Mouse (Mus musculus) liver, embryonic 12.5 days (tissue): Measurements from ENCODE around the gene Sbno1. TPM values are rescaled to one million over a fixed set of nuclear protein-coding genes. Genes with fewer than 3 reads are reported as not detected.
A peak's percentile ranks its signal among the peaks of the same experiment; 100 is the strongest.
"Not testable (repeated sequence)": the region's sequence is repeated elsewhere in the genome, so short reads cannot be mapped to it uniquely, and the experiment has no call there.

Experiments used
- ATAC-seq: fragments of 200-750 bp; cut with Nextera tagmentation; 2 replicates; pipeline ENCODE4 v1.8.0; 2017; ENCODE audit warnings: moderate number of reproducible peaks, mild to moderate bottlenecking, moderate library complexity
- H3K27ac ChIP-seq: fragments of 300-500 bp; sonication (generic); 2 replicates; pipeline ENCODE4 v1.5.1; 2016; ENCODE audit warnings: mild to moderate bottlenecking
- H3K27me3 ChIP-seq: fragments of 300-500 bp; sonication (generic); replicated peaks from 2 replicates; pipeline ENCODE4 v1.6.1; 2016; ENCODE audit warnings: mild to moderate bottlenecking, moderate library complexity
- H3K36me3 ChIP-seq: fragments of 300-500 bp; sonication (generic); 2 replicates; pipeline ENCODE4 v1.6.1; 2016; ENCODE audit warnings: mild to moderate bottlenecking, moderate library complexity
- H3K4me1 ChIP-seq: fragments of 300-500 bp; sonication (generic); 2 replicates; pipeline ENCODE4 v1.6.1; 2016
- H3K4me2 ChIP-seq: fragments of 300-500 bp; sonication (generic); 2 replicates; pipeline ENCODE4 v1.6.1; 2016; ENCODE audit warnings: mild to moderate bottlenecking, moderate library complexity
- H3K4me3 ChIP-seq: fragments of 300-500 bp; sonication (generic); 2 replicates; pipeline ENCODE4 v1.5.1; 2016; ENCODE audit warnings: mild to moderate bottlenecking, moderate library complexity
- H3K9ac ChIP-seq: fragments of 300-500 bp; sonication (generic); 2 replicates; pipeline ENCODE4 v1.6.1; 2016; ENCODE audit warnings: mild to moderate bottlenecking, moderate library complexity
- H3K9me3 ChIP-seq: fragments of 300-500 bp; sonication (generic); replicated peaks from 2 replicates; pipeline ENCODE4 v1.6.1; 2016; ENCODE audit warnings: mild to moderate bottlenecking, moderate library complexity
- WGBS: fragments of 180-500 bp; shearing (Covaris S2); methylation state at CpG from one replicate; pipeline ENCODE4 v1.1.7; 2016; ENCODE audit not compliant: insufficient replicate concordance; 5-methylcytosine and 5-hydroxymethylcytosine counted together
- microRNA-seq: library from miRNA; unstranded; fragments of <30 nt; microRNA quantifications from one replicate; pipeline ENCODE4, GENCODE M21; 2017
- polyA plus RNA-seq: library from polyadenylated mRNA; unstranded; fragments of >200 nt; fragmentation: Nextera tagmentation; extraction: Ambion mirVana; gene quantifications from 2 replicates; pipeline ENCODE4 v1.2.1, GENCODE M21; 2016

The Sbno1 gene
- polyA plus RNA-seq, 1 experiment from 2014 or later, result 60.1 TPM

- no peak overlapping the region for H3K4me3 ChIP-seq
- no peak for ATAC-seq
- peaks cover 40% of the 10 kb centered on the region for H3K36me3 ChIP-seq
- no peak overlapping the region for H3K27ac ChIP-seq
- no peaks in the 10 kb centered on the region for H3K9me3 ChIP-seq
- no peak overlapping the region for H3K9ac ChIP-seq
- no peaks in the 10 kb centered on the region for H3K4me1 ChIP-seq
- H3K4me2 ChIP-seq, result no peak overlapping the region
- no peaks in the 10 kb centered on the region for H3K27me3 ChIP-seq
- WGBS, result 82% methylated on average over 8 of the region's 8 CpGs
Observed at GRCm38 (mm10) chr5:124342897-124343296, 82.9 kb downstream of the Sbno1 start.

DNA sequence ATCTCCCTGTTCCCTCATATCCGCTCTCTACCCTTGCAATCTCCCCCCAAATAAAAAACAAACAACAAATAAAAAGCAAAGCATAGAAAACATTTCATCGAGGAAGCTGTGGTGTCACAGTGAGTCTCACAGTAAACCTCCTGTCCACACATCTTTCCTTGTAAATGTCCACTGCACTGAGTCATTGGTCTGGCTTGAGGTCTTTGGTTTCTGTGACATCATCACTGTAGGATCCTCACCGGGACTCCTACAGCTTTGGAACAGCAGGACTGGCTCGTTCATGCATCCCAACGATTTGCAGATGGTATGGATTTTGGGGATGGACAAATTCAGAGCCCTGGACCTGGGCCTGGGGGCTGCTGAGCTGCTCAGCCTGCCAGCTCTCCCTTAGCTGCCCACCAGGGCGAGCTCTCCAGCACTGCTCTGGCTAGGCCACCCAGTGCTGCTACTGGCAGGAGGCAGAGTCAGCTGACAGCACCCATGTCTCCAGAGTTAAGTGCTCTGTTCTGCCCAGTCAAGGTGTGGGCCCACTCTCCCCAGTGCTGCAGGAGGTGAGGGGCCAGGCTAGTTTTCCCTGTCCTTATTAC lies 84.0 kb downstream of the Sbno1 start:
- not testable (repeated sequence) for H3K9me3 ChIP-seq, H3K27me3 ChIP-seq, H3K4me2 ChIP-seq, H3K27ac ChIP-seq, H3K4me3 ChIP-seq, H3K9ac ChIP-seq, H3K4me1 ChIP-seq
- peaks cover 30% of the 10 kb centered on the region for H3K36me3 ChIP-seq
- ATAC-seq, result peak; percentile 61; the same call in 1 of the 2 replicates
- WGBS, result 74% methylated on average over 6 of the region's 6 CpGs

DNA sequence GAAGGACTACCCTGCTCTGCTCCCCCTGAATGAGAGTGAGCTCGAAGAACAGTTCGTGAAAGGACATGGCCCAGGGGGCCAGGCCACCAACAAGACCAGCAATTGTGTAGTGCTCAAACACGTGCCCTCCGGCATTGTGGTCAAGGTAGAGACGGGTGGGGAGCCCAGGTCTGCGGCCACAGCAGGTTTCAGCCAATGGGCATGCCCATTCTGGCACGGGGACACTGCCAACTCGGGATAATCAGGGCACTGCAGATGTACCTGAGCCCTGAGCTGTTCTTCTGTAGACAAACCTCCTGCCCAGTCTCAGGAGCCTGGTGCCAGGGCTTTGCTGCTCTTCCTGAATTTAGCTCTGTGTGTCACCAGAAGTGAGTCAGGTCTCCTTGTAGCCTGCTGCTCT lies 87.0 kb downstream of the Sbno1 start:
- Histone ChIP-seq H3K27ac (no peak overlapping the region), H3K4me2 (no peak overlapping the region), H3K27me3 (no peaks in the 10 kb centered on the region), H3K9me3 (no peaks in the 10 kb centered on the region), H3K36me3 (peaks cover 8% of the 10 kb centered on the region; the same call in 1 of the 2 replicates), H3K4me1 (peaks cover 6% of the 10 kb centered on the region; the same call in 1 of the 2 replicates), H3K4me3 (no peak overlapping the region), H3K9ac (no peak overlapping the region)
- no peak for ATAC-seq
- 84% methylated on average over 8 of the region's 8 CpGs for WGBS

DNA sequence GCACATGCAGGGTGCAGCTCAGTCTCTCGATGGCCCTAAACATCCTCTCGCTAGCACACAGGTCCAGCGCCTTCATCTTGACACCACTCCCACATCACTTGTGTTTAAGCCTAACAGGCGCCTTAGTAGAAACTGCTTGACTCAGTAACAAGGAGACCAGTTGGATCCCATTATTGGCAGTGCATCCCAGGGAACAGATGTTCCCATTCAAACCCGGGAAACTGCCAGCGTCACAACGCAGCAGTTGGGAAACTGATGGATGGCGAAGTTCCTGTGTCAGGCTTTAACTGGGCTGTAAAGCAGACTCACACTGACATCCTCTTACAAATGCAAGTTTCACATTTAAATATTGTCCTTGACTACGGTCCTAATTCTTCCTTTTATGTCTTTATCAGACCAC lies 87.9 kb downstream of the Sbno1 start:
- ATAC-seq, result no peak
- Histone ChIP-seq H3K4me1 (peaks cover 9% of the 10 kb centered on the region; the same call in 1 of the 2 replicates), H3K4me3 (no peak overlapping the region), H3K27me3 (no peaks in the 10 kb centered on the region), H3K36me3 (peaks cover 8% of the 10 kb centered on the region; the same call in 1 of the 2 replicates), H3K9me3 (no peaks in the 10 kb centered on the region), H3K9ac (no peak overlapping the region), H3K4me2 (no peak overlapping the region), H3K27ac (no peak overlapping the region)
- WGBS, result 79% methylated on average over 9 of the region's 9 CpGs

GRCm38 (mm10) chr5:124337103-124337502 lies 88.7 kb downstream of the Sbno1 start:
- Histone ChIP-seq H3K9me3 (no peaks in the 10 kb centered on the region), H3K36me3 (peaks cover 8% of the 10 kb centered on the region; the same call in 1 of the 2 replicates), H3K4me3 (no peak overlapping the region), H3K9ac (no peak overlapping the region), H3K4me2 (no peak overlapping the region), H3K27me3 (no peaks in the 10 kb centered on the region), H3K4me1 (peaks cover 9% of the 10 kb centered on the region; the same call in 1 of the 2 replicates), H3K27ac (no peak overlapping the region)
- no peak for ATAC-seq
- WGBS, result 86% methylated on average over 9 of the region's 9 CpGs

DNA sequence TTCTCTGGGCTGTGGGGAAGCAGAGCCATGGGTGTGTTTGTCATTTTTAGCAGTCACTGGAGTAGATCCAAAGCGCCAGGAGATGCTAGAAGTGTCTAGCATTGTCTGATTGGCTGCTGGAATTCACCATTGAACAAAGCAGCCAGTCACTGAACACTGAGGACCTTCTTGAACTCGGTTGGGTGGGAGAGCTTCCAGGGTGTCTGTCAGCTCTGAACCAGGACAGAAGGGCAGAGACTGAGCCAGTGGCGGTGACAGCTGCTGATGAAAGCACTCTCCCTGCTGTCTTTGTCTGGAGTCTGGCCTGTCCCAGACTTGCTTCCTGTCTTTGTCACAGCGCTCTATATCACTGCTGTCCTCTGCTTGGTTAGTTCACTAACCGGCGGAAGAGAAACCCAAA lies 91.4 kb downstream of the Sbno1 start:
- Histone ChIP-seq H3K9ac (no peak overlapping the region), H3K27me3 (no peaks in the 10 kb centered on the region), H3K27ac (no peak overlapping the region), H3K9me3 (no peaks in the 10 kb centered on the region), H3K4me3 (no peak overlapping the region), H3K4me1 (peaks cover 9% of the 10 kb centered on the region; the same call in 1 of the 2 replicates), H3K4me2 (no peak overlapping the region), H3K36me3 (peaks cover 3% of the 10 kb centered on the region; the same call in 1 of the 2 replicates)
- WGBS, result 57% methylated on average over 6 of the region's 6 CpGs
- ATAC-seq, result no peak

- WGBS, result 84% methylated on average over 6 of the region's 6 CpGs
- H3K36me3 ChIP-seq, result no peaks in the 10 kb centered on the region; the same call in 1 of the 2 replicates
- H3K4me1 ChIP-seq, result peaks cover 21% of the 10 kb centered on the region
- H3K27me3 ChIP-seq, result no peaks in the 10 kb centered on the region
- no peak overlapping the region for H3K4me3 ChIP-seq
- H3K9ac ChIP-seq, result no peak overlapping the region
- no peak for ATAC-seq
- H3K27ac ChIP-seq, result no peak overlapping the region
- no peaks in the 10 kb centered on the region for H3K9me3 ChIP-seq
- no peak overlapping the region for H3K4me2 ChIP-seq
Observed at GRCm38 (mm10) chr5:124330086-124330485, 95.7 kb downstream of the Sbno1 start.

GRCm38 (mm10) chr5:124327510-124328364 lies 98.1 kb downstream of the Sbno1 start, which contains the start of the genes Mphosph9 and 2810006K23Rik:
Gene Mphosph9, minus strand, starts transcription at chr5:124327972.
Gene 2810006K23Rik, plus strand, starts transcription at chr5:124328089.
- peaks cover 18% of the 10 kb centered on the region for H3K4me1 ChIP-seq
- H3K27ac ChIP-seq, result peak within 1 kb of the TSS; percentile 93
- peak within 1 kb of the TSS; percentile 84 for H3K4me2 ChIP-seq
- peak; percentile 96 for ATAC-seq
- H3K27me3 ChIP-seq, result no peaks in the 10 kb centered on the region
- H3K4me3 ChIP-seq, result peak within 1 kb of the TSS; percentile 75
- H3K9ac ChIP-seq, result peak within 1 kb of the TSS; percentile 80
- H3K36me3 ChIP-seq, result peaks cover 17% of the 10 kb centered on the region
- no peaks in the 10 kb centered on the region for H3K9me3 ChIP-seq
- under 1% methylated on average over 72 of the region's 72 CpGs for WGBS

DNA sequence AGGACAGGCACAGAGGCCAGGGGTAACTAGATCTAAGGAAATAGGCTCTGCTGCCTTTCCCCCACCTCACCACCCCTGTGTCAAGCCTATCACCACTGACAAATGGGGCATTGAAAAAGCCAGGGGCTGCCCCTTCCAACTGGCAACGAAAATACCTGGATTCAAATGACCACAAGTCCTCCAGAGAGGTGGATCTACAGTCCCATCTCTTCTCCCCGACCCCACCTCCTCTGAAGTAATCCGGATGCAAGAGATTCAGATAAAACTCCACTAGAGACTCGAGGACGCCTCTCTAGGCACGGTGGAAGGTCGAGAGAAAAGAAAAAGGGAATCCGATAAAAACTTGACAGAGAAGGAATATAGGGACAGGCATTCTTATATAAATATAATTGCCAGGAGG lies 99.0 kb downstream of the Sbno1 start:
- no peaks in the 10 kb centered on the region for H3K27me3 ChIP-seq
- H3K9me3 ChIP-seq, result no peaks in the 10 kb centered on the region
- peaks cover 18% of the 10 kb centered on the region for H3K4me1 ChIP-seq
- H3K27ac ChIP-seq, result peak overlapping the region; percentile 93; the same call in 1 of the 2 replicates
- H3K36me3 ChIP-seq, result peaks cover 23% of the 10 kb centered on the region
- 7% methylated on average over 8 of the region's 8 CpGs for WGBS
- peak overlapping the region; percentile 80 for H3K9ac ChIP-seq
- no peak for ATAC-seq
- H3K4me2 ChIP-seq, result peak overlapping the region; percentile 84
- H3K4me3 ChIP-seq, result peak overlapping the region; percentile 75

Small RNA genes lying within 50 kb of the gene (microRNA-seq; reads per million reads assigned to microRNA genes)
- gene Gm27486, result 2.5 reads per million

Other genes starting within 250 kb of the Sbno1 start
- 2.5 and 3.7 TPM in 2 replicates for gene Pitpnm2, start 176.2 kb downstream of the Sbno1 start, polyA plus RNA-seq
- gene Mphosph9, start 98.0 kb downstream of the Sbno1 start, polyA plus RNA-seq, result 8.5 and 8.7 TPM in 2 replicates
- 10.2 and 10.5 TPM in 2 replicates for gene 2810006K23Rik, start 97.9 kb downstream of the Sbno1 start, polyA plus RNA-seq
- gene Cdk2ap1, start 62.9 kb downstream of the Sbno1 start, polyA plus RNA-seq, result 91.0 and 104 TPM in 2 replicates
- gene Kmt5a, start 13.9 kb upstream of the Sbno1 start, polyA plus RNA-seq, result 85.3 and 95.9 TPM in 2 replicates
- gene Rilpl2, start 52.4 kb upstream of the Sbno1 start, polyA plus RNA-seq, result 9.4 and 11.5 TPM in 2 replicates
- 17.8 and 18.3 TPM in 2 replicates for gene Snrnp35, start 57.1 kb upstream of the Sbno1 start, polyA plus RNA-seq
- 4.5 and 4.9 TPM in 2 replicates for gene Rilpl1, start 105.4 kb upstream of the Sbno1 start, polyA plus RNA-seq
- 394 and 403 TPM in 2 replicates for gene Tmed2, start 114.7 kb upstream of the Sbno1 start, polyA plus RNA-seq
- gene Ddx55, start 126.9 kb upstream of the Sbno1 start, polyA plus RNA-seq, result 11.9 and 12.4 TPM in 2 replicates
- 74.6 and 80.1 TPM in 2 replicates for gene Eif2b1, start 153.1 kb upstream of the Sbno1 start, polyA plus RNA-seq
- gene Gtf2h3, start 153.1 kb upstream of the Sbno1 start, polyA plus RNA-seq, result 42.1 and 43.3 TPM in 2 replicates
- gene Atp6v0a2, start 202.6 kb upstream of the Sbno1 start, polyA plus RNA-seq, result 21.2 and 25.5 TPM in 2 replicates